Mouse (Mus musculus) hindbrain, embryonic 10.5 days (tissue): Measurements from ENCODE around the gene Pycr1. TPM values are rescaled to one million over a fixed set of nuclear protein-coding genes. Genes with fewer than 3 reads are reported as not detected.

ENCODE experiments used
- DNase-seq: peaks from one replicate; pipeline ENCODE4 v3.0.0-alpha.2; 2017; ENCODE audit warnings: low spot score
- H3K27ac ChIP-seq: fragments of 300-500 bp; sonication (generic); 2 replicates; pipeline ENCODE4 v1.5.1; 2016; ENCODE audit warnings: mild to moderate bottlenecking, moderate library complexity
- H3K27me3 ChIP-seq: fragments of 300-500 bp; sonication (generic); 2 replicates; pipeline ENCODE4 v1.6.1; 2016; ENCODE audit warnings: mild to moderate bottlenecking; ENCODE audit not compliant: poor library complexity, insufficient read depth, severe bottlenecking
- H3K36me3 ChIP-seq: fragments of 300-500 bp; sonication (generic); 2 replicates; pipeline ENCODE4 v1.6.1; 2016; ENCODE audit warnings: mild to moderate bottlenecking, moderate library complexity
- H3K4me1 ChIP-seq: fragments of 300-500 bp; sonication (generic); replicated peaks from 2 replicates; pipeline ENCODE4 v1.6.1; 2016; ENCODE audit warnings: mild to moderate bottlenecking
- H3K4me3 ChIP-seq: fragments of 300-500 bp; sonication (generic); 2 replicates; pipeline ENCODE4 v1.5.1; 2016; ENCODE audit warnings: mild to moderate bottlenecking, moderate library complexity
- H3K9me3 ChIP-seq: fragments of 300-500 bp; sonication (generic); 2 replicates; pipeline ENCODE4 v1.6.1; 2016; ENCODE audit warnings: mild to moderate bottlenecking, moderate library complexity
- WGBS: fragments of 180-500 bp; shearing (Covaris S2); methylation state at CpG from one replicate; pipeline ENCODE4 v1.1.7; 2016; 5-methylcytosine and 5-hydroxymethylcytosine counted together
- polyA plus RNA-seq: library from polyadenylated mRNA; unstranded; fragments of >200 nt; fragmentation: Nextera tagmentation; extraction: Ambion mirVana; gene quantifications from 2 replicates; pipeline ENCODE4 v1.2.1, GENCODE M21; 2016

Gene Pycr1
- polyA plus RNA-seq, 1 experiment from 2014 or later = 38.7 TPM

DNA sequence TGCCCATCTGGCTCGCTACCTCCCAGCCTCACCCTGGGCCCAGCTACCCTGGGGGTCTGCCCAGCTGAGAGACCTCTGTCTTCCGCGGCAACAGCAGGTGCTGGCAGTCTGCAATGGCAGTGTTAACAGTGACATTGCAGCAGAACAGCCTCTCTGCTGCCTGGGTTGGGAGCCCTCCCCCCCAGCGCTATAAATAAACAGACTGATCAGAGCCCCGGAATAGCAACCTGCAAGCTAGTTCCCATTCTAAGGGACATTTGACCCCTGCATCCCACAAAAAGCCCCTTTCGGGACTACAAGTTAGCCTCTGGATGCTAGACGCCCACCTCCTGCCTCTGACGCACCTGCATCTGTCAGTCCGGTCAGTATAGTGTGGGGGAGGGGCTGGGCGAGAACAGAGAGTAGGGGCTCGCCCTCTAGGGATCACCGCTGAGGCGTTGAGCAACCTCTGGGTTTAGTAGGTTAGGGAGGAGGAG, 4.5 kb upstream of the Pycr1 start, which contains the start of gene Myadml2:
Gene Myadml2, minus strand, starts transcription at position 158 of the 476 bp plus-strand sequence.
- Histone ChIP-seq H3K4me1 (peaks cover 26% of the 10 kb centered on the region), H3K36me3 (no peaks in the 10 kb centered on the region), H3K27me3 (peaks cover 30% of the 10 kb centered on the region), H3K27ac (peak within 1 kb of the TSS; percentile 62; the same call in 1 of the 2 replicates), H3K9me3 (no peaks in the 10 kb centered on the region), H3K4me3 (peak within 1 kb of the TSS; percentile 41)
- WGBS = 5% methylated on average over 13 of the region's 13 CpGs
- DNase-seq = peak; percentile 48

DNA sequence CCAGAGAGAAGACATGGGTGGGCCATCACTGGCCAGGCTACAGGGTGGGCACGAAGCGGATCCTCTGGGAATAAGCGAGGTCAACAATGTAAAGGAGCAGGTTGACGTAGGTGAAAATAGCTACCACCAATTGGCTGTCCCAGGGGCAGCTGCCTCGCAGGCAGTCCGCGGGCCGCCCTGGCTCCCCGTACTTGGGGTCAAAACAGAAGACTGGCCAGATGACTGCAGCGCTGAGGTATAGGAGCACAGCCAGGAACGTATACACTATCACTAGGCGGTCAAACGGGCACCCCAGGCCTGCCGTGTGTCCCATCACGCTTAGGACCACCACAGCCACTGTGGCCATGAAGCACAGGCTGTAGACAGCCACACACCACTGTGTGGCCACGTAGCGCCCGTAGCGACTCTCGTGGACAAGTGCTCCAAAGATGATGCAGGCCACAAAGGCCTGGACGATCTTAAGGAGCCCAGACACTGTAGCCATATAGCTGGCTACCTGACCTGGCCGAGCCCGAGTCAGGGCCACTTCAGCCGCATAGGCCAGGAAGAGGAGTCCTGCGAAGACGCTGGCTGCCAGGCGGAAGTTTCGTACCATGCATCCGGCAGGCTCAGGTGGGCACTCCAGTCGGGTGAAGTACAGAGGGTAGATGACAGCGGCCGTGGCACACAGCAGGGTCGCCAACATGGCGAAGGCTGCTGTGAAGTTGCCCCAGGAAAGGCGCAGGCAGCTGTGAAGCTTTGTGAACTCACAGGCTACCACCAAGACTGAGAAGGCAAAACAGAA, 3.7 kb upstream of the Pycr1 start:
- 73% methylated on average over 35 of the region's 35 CpGs for WGBS
- Histone ChIP-seq H3K36me3 (no peaks in the 10 kb centered on the region), H3K27me3 (peaks cover 36% of the 10 kb centered on the region), H3K27ac (peak overlapping the region; percentile 62; the same call in 1 of the 2 replicates), H3K4me1 (peaks cover 34% of the 10 kb centered on the region), H3K9me3 (no peaks in the 10 kb centered on the region), H3K4me3 (peak overlapping the region; percentile 41)
- DNase-seq = no peak

DNA sequence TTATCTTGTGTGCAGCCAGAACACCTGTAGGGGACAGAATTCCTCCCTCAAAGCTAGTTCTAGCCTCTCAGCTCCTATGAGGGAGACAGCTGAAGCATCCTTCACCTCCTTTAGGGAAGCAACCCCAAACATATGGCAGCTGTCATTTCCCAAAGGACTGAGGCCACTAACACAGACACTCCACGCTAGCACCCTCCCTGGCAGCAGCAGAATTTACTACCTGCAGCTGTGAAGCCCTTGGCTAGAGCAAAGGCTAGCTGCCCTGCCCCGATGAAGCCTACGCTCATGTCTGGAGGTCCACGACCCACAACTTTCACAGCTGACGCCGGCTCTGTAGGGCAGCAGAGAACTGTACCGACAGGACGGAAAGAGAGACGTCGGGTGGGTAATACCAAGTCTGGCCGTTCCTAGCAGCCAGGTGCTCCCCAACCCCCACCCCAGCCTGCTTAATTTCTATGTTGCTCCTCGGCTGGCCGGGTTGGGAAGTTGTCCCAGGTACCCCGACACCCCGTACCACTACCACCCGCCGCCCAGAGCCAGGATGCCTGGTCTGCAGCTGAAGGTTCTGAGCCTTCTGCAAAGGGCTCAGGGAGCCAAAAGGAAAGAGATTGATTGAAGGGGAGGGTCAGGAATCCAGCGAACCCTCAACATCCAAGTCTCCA, 499 bp downstream of the Pycr1 start:
- 3% methylated on average over 18 of the region's 18 CpGs for WGBS
- DNase-seq = no peak
- Histone ChIP-seq H3K36me3 (no peaks in the 10 kb centered on the region), H3K9me3 (no peaks in the 10 kb centered on the region), H3K27me3 (peaks cover 38% of the 10 kb centered on the region), H3K4me3 (peak overlapping the region; percentile 69), H3K4me1 (peaks cover 43% of the 10 kb centered on the region), H3K27ac (peak overlapping the region; percentile 88)

DNA sequence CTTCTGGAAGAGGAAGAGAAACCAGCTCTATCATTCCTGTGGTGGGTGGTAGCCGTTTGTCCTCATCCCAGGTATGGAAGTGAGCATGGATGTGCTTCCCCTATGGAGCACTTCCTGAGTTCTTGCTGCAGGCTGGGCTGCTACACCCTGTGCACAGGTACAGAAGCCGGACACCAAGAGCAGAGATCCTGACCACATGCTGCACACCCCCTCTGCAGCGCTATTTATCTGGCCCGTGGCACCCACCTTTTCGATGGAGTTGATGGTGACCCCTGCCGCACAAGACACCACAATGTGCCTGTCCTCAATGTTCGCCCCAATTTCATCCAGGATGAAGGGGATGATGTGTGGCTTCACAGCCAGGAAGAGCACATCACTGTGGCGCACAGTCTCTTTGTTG, 1.7 kb downstream of the Pycr1 start:
- Histone ChIP-seq H3K9me3 (no peaks in the 10 kb centered on the region), H3K4me1 (peaks cover 33% of the 10 kb centered on the region), H3K36me3 (no peaks in the 10 kb centered on the region), H3K27ac (peak overlapping the region; percentile 24; the same call in 1 of the 2 replicates), H3K4me3 (no peak overlapping the region), H3K27me3 (peaks cover 26% of the 10 kb centered on the region)
- no peak for DNase-seq
- 92% methylated on average over 8 of the region's 8 CpGs for WGBS

DNA sequence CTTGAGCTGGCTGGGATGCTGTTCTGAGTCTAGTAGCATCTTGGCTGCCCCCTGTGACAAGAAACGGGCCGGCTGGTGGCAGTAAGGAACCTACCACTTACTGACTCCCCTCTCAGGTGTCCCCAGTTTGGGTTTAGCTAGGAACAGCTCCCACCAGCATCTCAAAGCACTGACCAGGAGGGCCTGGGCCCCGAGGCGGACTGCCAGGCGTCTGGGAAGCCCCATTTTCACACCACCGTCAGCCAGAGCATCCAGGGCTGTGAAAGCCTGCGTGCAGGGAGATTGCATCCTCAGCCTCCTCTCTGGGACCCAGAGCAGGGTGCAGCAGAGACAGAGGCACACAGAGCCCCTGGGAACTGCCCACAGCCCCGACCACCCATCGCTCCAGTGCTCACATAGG, 2.3 kb downstream of the Pycr1 start:
- Histone ChIP-seq H3K4me3 (no peak overlapping the region), H3K9me3 (no peaks in the 10 kb centered on the region)

DNA sequence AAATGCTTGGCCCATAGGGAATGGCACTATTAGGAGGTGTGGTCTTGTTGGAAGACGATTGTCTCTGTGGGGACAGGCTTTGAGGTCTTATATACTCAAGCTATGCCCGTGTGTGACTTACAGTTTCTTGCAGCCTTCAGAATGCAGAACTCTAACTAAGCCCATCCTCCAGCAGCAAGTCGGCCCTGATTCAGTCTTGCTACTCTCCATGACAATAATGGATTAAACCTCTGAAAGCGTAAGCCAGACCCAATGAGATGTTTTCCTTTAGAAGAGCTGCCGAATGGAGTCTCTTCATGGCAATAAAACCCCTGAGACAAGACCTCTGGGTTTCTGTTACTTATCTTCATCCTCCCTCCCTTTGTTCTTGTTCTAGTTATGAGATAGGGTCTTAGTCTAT, 8.8 kb downstream of the Pycr1 start:
- 86% methylated on average over 5 of the region's 5 CpGs for WGBS
- Histone ChIP-seq H3K27me3 (no peaks in the 10 kb centered on the region), H3K4me1 (peaks cover 37% of the 10 kb centered on the region), H3K27ac (no peak overlapping the region), H3K4me3 (0 out of 2 replicates have a peak overlapping the region, but pooled peaks have one; percentile 96), H3K36me3 (peaks cover 5% of the 10 kb centered on the region), H3K9me3 (no peaks in the 10 kb centered on the region)
- DNase-seq = no peak

More for the DNA sequence above, 2.3 kb downstream of the Pycr1 start:
- H3K36me3 ChIP-seq = no peaks in the 10 kb centered on the region
- peaks cover 31% of the 10 kb centered on the region for H3K4me1 ChIP-seq
- 69% methylated on average over 9 of the region's 9 CpGs for WGBS
- H3K27me3 ChIP-seq = peaks cover 20% of the 10 kb centered on the region
- H3K27ac ChIP-seq = peak overlapping the region; percentile 2; the same call in 1 of the 2 replicates
- DNase-seq = no peak

DNA sequence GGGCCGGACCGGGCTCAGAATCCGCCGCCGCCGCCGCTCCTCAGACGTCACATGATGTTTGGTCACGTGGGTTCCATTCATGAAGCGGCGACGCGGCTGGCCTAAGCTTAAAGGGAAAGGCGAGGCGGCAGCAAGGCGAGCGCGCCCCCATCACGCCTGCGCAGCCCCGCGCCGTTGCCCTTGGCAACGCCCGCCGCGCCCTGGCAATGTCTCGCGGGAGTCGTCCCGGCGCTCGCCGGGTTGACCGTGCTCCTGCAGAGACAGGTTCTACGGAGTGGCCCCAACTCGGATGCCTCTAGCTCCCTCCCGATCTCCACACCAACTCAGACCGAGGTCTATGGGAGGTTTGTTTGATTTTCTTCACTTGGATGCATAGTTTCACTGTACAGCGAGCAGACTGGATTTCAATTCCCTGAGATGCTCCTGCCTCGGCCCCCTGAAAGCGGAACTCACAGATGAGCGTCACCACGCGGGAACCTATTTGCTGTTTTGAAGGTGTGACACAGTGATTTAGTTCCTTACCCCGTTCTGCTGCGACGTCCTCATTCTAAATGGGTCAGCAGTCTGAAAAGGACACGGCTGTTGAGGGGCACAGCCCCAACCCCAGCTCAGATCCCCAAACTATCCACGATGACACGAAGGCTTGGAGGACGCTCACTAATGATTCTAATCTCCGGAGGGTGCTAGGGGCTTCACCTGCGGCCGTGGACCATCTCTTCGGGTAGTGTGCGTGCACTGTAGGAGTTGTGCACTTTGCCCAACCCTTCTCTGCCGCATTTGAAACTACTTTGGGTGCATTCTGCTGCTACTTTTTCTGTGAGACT, 9.8 kb downstream of the Pycr1 start, which contains the start of gene Mafg:
Gene Mafg, minus strand, starts transcription at position 81 of the 824 bp plus-strand sequence.
- Histone ChIP-seq H3K4me1 (peaks cover 47% of the 10 kb centered on the region), H3K27me3 (no peaks in the 10 kb centered on the region), H3K9me3 (no peaks in the 10 kb centered on the region), H3K36me3 (peaks cover 16% of the 10 kb centered on the region), H3K27ac (peak within 1 kb of the TSS; percentile 98), H3K4me3 (peak within 1 kb of the TSS; percentile 96)
- DNase-seq = peak; percentile 95
- 10% methylated on average over 58 of the region's 58 CpGs for WGBS

DNA sequence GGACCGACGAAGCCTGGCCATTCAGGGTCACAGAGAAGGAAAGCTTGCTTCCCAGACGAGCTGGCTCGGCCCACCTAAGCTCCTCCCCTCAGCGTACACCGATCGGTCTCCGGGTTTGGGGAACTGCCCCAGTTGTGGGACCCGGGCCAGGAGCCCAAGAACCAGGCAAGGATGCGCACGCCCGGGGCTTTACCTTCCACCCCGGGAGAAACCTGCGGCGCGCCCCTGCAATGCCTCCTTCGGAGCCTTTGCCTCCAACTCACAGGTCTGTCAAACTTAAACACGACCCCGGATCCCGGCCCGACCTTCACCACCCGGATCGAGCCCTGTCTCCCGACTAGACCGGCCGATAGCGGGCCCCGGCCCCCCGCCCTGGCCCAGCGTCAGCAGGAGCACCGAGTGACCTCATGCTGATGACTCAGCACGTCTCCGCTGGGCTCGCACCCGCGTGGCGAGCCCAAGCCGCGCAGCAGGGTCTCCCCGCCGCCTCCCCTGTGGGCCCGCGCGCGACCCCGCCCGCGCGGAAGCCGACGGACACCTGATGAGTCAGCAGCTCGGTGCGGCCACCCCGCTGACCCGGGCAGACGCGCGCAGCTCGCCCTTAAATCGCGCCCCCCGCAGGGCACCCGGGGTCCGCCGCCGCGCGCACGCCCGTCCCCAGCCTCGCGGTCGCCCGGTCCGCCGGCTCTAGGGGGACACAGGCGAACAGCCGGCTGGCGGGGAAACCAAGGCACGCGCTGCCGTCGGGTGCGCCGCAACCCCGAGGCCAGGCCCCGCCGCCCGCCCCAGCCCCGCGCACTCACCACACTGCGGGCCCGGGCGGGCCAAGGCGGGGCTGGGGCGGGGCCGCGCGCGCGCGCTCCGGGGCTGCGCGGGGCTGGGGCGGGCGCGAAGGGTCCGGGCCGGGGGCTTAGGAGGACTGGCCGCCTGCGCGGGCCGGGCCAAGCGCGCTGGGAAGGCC, 10.7 kb downstream of the Pycr1 start:
- under 1% methylated on average over 116 of the region's 116 CpGs for WGBS
- Histone ChIP-seq H3K4me1 (peaks cover 48% of the 10 kb centered on the region), H3K27ac (peak overlapping the region; percentile 98), H3K36me3 (peaks cover 22% of the 10 kb centered on the region), H3K4me3 (peak overlapping the region; percentile 96), H3K27me3 (no peaks in the 10 kb centered on the region), H3K9me3 (no peaks in the 10 kb centered on the region)
- DNase-seq = peak; percentile 72

DNA sequence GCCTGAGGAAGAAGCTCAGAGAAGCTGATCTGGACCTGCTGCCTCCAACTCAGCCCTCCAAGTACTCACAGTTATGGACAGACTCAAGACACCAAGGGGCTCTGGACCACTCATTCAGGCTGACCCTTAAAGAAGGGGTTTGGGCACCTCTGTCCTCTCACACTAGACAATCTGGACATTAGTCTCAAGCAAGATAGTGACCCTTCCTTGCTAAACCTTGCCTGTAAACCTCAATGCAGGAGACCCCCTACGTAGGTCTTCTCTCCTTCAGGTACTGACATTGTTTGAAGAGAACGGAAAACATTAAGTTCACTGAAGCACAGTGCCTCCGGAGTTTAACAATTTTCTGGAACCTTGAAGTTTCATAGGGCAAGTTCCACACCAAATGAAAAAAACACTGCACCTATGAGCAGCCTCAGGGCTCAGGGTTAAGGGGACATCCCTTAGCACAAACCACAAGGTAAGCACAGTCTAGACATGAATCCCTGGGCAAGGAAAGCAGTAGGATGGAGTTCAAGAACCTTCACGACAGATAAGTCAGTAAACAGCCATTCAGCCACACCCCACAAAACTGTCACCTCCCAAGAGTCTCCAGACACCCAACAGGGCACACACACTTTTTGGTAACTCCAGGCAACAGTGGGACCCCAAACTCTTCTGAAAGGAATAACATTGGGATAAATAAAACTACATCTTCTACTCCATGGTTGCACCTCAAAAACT, 11.7 kb downstream of the Pycr1 start:
- peak overlapping the region; percentile 96 for H3K4me3 ChIP-seq
- no peak for DNase-seq
- 72% methylated on average over 4 of the region's 4 CpGs for WGBS
- peaks cover 32% of the 10 kb centered on the region for H3K36me3 ChIP-seq
- H3K27ac ChIP-seq = peak overlapping the region; percentile 98
- peaks cover 51% of the 10 kb centered on the region for H3K4me1 ChIP-seq
- H3K27me3 ChIP-seq = no peaks in the 10 kb centered on the region
- no peaks in the 10 kb centered on the region for H3K9me3 ChIP-seq

DNA sequence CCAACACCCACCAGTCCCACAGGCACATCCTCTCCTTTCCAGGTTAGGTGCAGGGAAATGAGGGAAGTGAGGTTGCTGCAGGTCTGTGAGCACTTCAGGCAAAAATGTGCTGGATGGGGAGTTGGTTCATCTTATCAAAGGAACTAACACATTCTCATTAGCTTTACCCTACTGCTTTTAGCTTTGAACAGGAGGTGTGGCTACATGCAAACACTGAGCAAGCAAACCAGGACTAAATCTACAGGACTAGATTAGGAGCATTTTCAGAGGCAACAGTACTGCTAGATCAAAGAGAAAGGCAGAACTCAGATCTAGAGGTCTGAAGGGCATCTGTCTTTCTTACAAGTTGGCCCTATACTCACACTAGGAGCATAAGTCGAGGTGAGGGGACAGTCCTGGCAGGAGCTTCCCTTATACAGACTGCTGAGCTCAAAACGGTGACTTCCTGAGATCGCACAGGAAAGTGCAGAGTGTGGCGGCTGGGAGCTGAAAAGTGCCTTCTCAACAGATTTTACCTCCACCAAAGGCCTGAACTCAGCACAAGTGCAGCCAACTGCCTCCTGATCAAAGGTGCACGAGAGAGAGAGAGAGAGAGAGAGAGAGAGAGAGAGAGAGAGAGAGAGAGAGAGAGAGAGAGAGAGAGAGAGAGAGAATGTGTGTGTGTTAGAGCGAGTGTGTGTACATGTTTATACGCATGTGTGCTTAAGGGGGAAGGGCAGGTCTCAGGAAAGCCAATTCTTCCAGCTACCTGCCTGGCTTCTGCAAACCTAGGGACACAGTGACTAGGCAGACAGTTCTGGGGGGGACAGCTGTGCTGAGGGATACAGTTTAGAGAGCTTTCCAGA, 12.5 kb downstream of the Pycr1 start:
- Histone ChIP-seq H3K27me3 (no peaks in the 10 kb centered on the region), H3K27ac (peak overlapping the region; percentile 76), H3K9me3 (no peaks in the 10 kb centered on the region), H3K4me3 (peak overlapping the region; percentile 96), H3K4me1 (peaks cover 54% of the 10 kb centered on the region), H3K36me3 (peaks cover 40% of the 10 kb centered on the region)
- no peak for DNase-seq
- WGBS = 45% methylated on average over 7 of the region's 7 CpGs
